In the genomic region with DNA sequence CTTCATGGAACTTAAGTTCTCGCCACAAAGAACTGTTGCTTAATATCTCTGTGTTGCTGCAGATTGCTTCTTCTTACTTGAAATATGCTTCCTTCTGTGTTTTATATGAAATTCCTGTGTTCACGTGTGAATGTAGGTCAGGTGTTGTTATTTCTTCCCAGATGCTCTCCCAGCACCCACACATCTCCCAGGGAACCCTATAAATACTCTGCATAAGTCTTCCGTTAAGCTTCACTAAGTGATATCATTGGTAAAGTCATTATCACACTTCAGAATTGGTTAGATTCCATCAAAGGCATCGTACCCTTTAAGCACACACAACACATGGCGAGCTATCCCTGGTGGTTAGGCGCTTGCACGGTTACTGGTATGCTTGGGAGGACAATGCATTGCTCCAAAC, we compare ENCODE assay signal across 16 mouse cellular contexts.
"Had no signal": no experiment of that assay in that cellular context is flagged by ENCODE, and none has a peak within 500 bp of the region (broad histone marks: within the 10 kb centered on the region; RNA-seq: fewer than 3 reads in every experiment).

No protein-coding gene starts in this region.

- H3K36me3 ChIP-seq: midbrain, embryonic 12.5 days; neural tube, embryonic 12.5 days; stomach, embryonic 15.5 days had no signal

- H3K4me2 ChIP-seq: lung, embryonic 14.5 days; midbrain, embryonic 12.5 days; neural tube, embryonic 12.5 days; stomach, embryonic 15.5 days had no signal

- DNase-seq: lung, adult 18-20 months; lung, embryonic 14.5 days; lung, postnatal 14 days; lung, postnatal 36 days; midbrain, embryonic 14.5 days; right cerebral cortex, postnatal 14 days; thymus, adult 18-20 months; thymus, postnatal 14 days; thymus, postnatal 36 days had no signal

- H3K27ac ChIP-seq: liver, embryonic 14.5 days; macrophage; midbrain, embryonic 12.5 days; neural tube, embryonic 12.5 days; stomach, embryonic 15.5 days; stomach, postnatal 0 days had no signal

- H3K4me3 ChIP-seq: megakaryocyte, embryonic 14.5 days; midbrain, embryonic 12.5 days; neural tube, embryonic 12.5 days; stomach, embryonic 15.5 days had no signal

- H3K27me3 ChIP-seq: megakaryocyte, embryonic 14.5 days; midbrain, embryonic 12.5 days; neural tube, embryonic 12.5 days; stomach, embryonic 15.5 days had no signal

- H3K4me1 ChIP-seq: megakaryocyte, embryonic 14.5 days; midbrain, embryonic 12.5 days; neural tube, embryonic 12.5 days; stomach, embryonic 15.5 days had no signal

- H3K9me3 ChIP-seq: megakaryocyte, embryonic 14.5 days; midbrain, embryonic 12.5 days; neural tube, embryonic 12.5 days; stomach, embryonic 15.5 days had no signal

- H3K9ac ChIP-seq: liver, embryonic 14.5 days; lung, embryonic 14.5 days; midbrain, embryonic 12.5 days; neural tube, embryonic 12.5 days; stomach, embryonic 15.5 days had no signal
